Mouse (Mus musculus) neural tube, embryonic 14.5 days (tissue): ENCODE results near the gene Polr2l. TPM values are rescaled to one million over a fixed set of nuclear protein-coding genes. Genes with fewer than 3 reads are reported as not detected.
A peak's percentile ranks its signal among the peaks of the same experiment; 100 is the strongest.

Experiments used
- ATAC-seq: fragments of 200-750 bp; cut with Nextera tagmentation; 2 replicates; pipeline ENCODE4 v1.8.0; 2017; ENCODE audit warnings: low read depth, mild to moderate bottlenecking, moderate TSS enrichment, moderate library complexity
- H3K27ac ChIP-seq: fragments of 300-500 bp; sonication (generic); 2 replicates; pipeline ENCODE4 v1.5.1; 2014; ENCODE audit warnings: low read depth, mild to moderate bottlenecking, control low read depth, low read length, moderate library complexity, mixed read lengths
- H3K27me3 ChIP-seq: fragments of 300-500 bp; sonication (generic); 2 replicates; pipeline ENCODE4 v1.6.1; 2014; ENCODE audit warnings: low read length; ENCODE audit not compliant: control insufficient read depth, insufficient read depth
- H3K36me3 ChIP-seq: fragments of 300-500 bp; sonication (generic); 2 replicates; pipeline ENCODE4 v1.6.1; 2014; ENCODE audit warnings: low read length, mixed read lengths; ENCODE audit not compliant: control insufficient read depth, insufficient read depth
- H3K4me1 ChIP-seq: fragments of 300-500 bp; sonication (generic); 2 replicates; pipeline ENCODE4 v1.6.1; 2014; ENCODE audit warnings: low read length; ENCODE audit not compliant: control insufficient read depth, insufficient read depth
- H3K4me2 ChIP-seq: fragments of 300-500 bp; sonication (generic); 2 replicates; pipeline ENCODE4 v1.6.1; 2014; ENCODE audit warnings: mild to moderate bottlenecking, low read depth, low read length, control low read depth
- H3K4me3 ChIP-seq: fragments of 300-500 bp; sonication (generic); 2 replicates; pipeline ENCODE4 v1.5.1; 2014; ENCODE audit warnings: low read depth, low read length, control low read depth, mixed read lengths
- H3K9ac ChIP-seq: fragments of 300-500 bp; sonication (generic); replicated peaks from 2 replicates; pipeline ENCODE4 v1.6.1; 2014; ENCODE audit warnings: low read depth, mild to moderate bottlenecking, control low read depth, low read length, mixed read lengths
- H3K9me3 ChIP-seq: fragments of 300-500 bp; sonication (generic); 2 replicates; pipeline ENCODE4 v1.6.1; 2016; ENCODE audit warnings: low read length; ENCODE audit not compliant: control insufficient read depth
- WGBS: fragments of 180-500 bp; shearing (Covaris S2); extraction: QIAGEN DNeasy Blood & Tissue Kit; methylation state at CpG from one replicate; pipeline ENCODE4 v1.1.7; 2014; 5-methylcytosine and 5-hydroxymethylcytosine counted together
- polyA plus RNA-seq: library from polyadenylated mRNA; unstranded; fragments of >200 nt; fragmentation: Nextera tagmentation; extraction: Ambion mirVana; gene quantifications from 2 replicates; pipeline ENCODE4 v1.2.1, GENCODE M21; 2014

Polr2l gene
- polyA plus RNA-seq, 1 experiment from 2014 or later: 87.3 TPM

GRCm38 (mm10) chr7:141467230-141468030 is 7.5 kb downstream of the Polr2l start, which contains the start of gene Cd151:
Gene Cd151, plus strand, starts transcription at chr7:141467392.
- peak; percentile 50 for ATAC-seq
- H3K9ac ChIP-seq: peak within 1 kb of the TSS; percentile 84
- H3K4me3 ChIP-seq: peak within 1 kb of the TSS; percentile 59
- WGBS: 1% methylated on average over 52 of the region's 52 CpGs
- no peaks in the 10 kb centered on the region for H3K9me3 ChIP-seq
- H3K4me1 ChIP-seq: peaks cover 20% of the 10 kb centered on the region
- peaks cover 17% of the 10 kb centered on the region for H3K36me3 ChIP-seq
- H3K4me2 ChIP-seq: peak within 1 kb of the TSS; percentile 60
- H3K27ac ChIP-seq: peak within 1 kb of the TSS; percentile 81
- peaks cover 28% of the 10 kb centered on the region for H3K27me3 ChIP-seq

GRCm38 (mm10) chr7:141466607-141467148 is 8.3 kb downstream of the Polr2l start:
- peaks cover 22% of the 10 kb centered on the region for H3K4me1 ChIP-seq
- no peak for ATAC-seq

GRCm38 (mm10) chr7:141466045-141466394 is 8.9 kb downstream of the Polr2l start:
- Histone ChIP-seq H3K27me3 (peaks cover 36% of the 10 kb centered on the region), H3K4me2 (no peak overlapping the region), H3K9me3 (no peaks in the 10 kb centered on the region), H3K4me1 (peaks cover 22% of the 10 kb centered on the region), H3K27ac (no peak overlapping the region), H3K4me3 (no peak overlapping the region), H3K9ac (no peak overlapping the region), H3K36me3 (peaks cover 11% of the 10 kb centered on the region)
- no peak for ATAC-seq
- 83% methylated on average over 7 of the region's 7 CpGs for WGBS

More at GRCm38 (mm10) chr7:141466607-141467148, 8.3 kb downstream of the Polr2l start:
- Histone ChIP-seq H3K9ac (no peak overlapping the region), H3K9me3 (no peaks in the 10 kb centered on the region), H3K27me3 (peaks cover 34% of the 10 kb centered on the region), H3K27ac (no peak overlapping the region), H3K36me3 (peaks cover 17% of the 10 kb centered on the region), H3K4me2 (peak overlapping the region; percentile 60), H3K4me3 (peak overlapping the region; percentile 59)
- 68% methylated on average over 10 of the region's 10 CpGs for WGBS

GRCm38 (mm10) chr7:141465388-141466044 is 9.4 kb downstream of the Polr2l start:
- Histone ChIP-seq H3K27ac (no peak overlapping the region), H3K9ac (no peak overlapping the region), H3K4me1 (peaks cover 22% of the 10 kb centered on the region), H3K27me3 (peaks cover 41% of the 10 kb centered on the region), H3K4me2 (no peak overlapping the region), H3K4me3 (no peak overlapping the region), H3K36me3 (peaks cover 7% of the 10 kb centered on the region), H3K9me3 (no peaks in the 10 kb centered on the region)
- WGBS: 38% methylated on average over 10 of the region's 10 CpGs
- ATAC-seq: no peak

- Histone ChIP-seq H3K4me2 (peak overlapping the region; percentile 32; the same call in 1 of the 2 replicates), H3K9ac (no peak overlapping the region), H3K27ac (no peak overlapping the region), H3K9me3 (no peaks in the 10 kb centered on the region), H3K36me3 (peaks cover 1% of the 10 kb centered on the region; the same call in 1 of the 2 replicates), H3K4me1 (peaks cover 20% of the 10 kb centered on the region), H3K4me3 (peak overlapping the region; percentile 12; the same call in 1 of the 2 replicates), H3K27me3 (peaks cover 46% of the 10 kb centered on the region)
- 4% methylated on average over 35 of the region's 38 CpGs for WGBS
- ATAC-seq: no peak
Observed at GRCm38 (mm10) chr7:141464603-141465201, 10.2 kb downstream of the Polr2l start.

GRCm38 (mm10) chr7:141463824-141464602 is 10.9 kb downstream of the Polr2l start:
- peaks cover 52% of the 10 kb centered on the region for H3K27me3 ChIP-seq
- ATAC-seq: no peak
- peak overlapping the region; percentile 32; the same call in 1 of the 2 replicates for H3K4me2 ChIP-seq
- peaks cover 13% of the 10 kb centered on the region for H3K4me1 ChIP-seq
- WGBS: 14% methylated on average over 12 of the region's 12 CpGs
- no peak overlapping the region for H3K4me3 ChIP-seq
- peaks cover 8% of the 10 kb centered on the region; the same call in 1 of the 2 replicates for H3K36me3 ChIP-seq
- H3K9me3 ChIP-seq: no peaks in the 10 kb centered on the region
- no peak overlapping the region for H3K27ac ChIP-seq
- H3K9ac ChIP-seq: 0 out of 2 replicates have a peak overlapping the region, but pooled peaks have one; percentile 1

- Histone ChIP-seq H3K36me3 (peaks cover 8% of the 10 kb centered on the region; the same call in 1 of the 2 replicates), H3K27me3 (peaks cover 52% of the 10 kb centered on the region), H3K4me3 (peak overlapping the region; percentile 18), H3K4me1 (peaks cover 9% of the 10 kb centered on the region; the same call in 1 of the 2 replicates), H3K9ac (peak overlapping the region; percentile 45; the same call in 1 of the 2 replicates), H3K4me2 (peak overlapping the region; percentile 54; the same call in 1 of the 2 replicates), H3K27ac (no peak overlapping the region), H3K9me3 (no peaks in the 10 kb centered on the region)
- 11% methylated on average over 5 of the region's 5 CpGs for WGBS
- no peak for ATAC-seq
Observed at GRCm38 (mm10) chr7:141462333-141462821, 12.6 kb downstream of the Polr2l start.
